In genomic region chr1:141842547-141842946, GRCm38 (mm10) we compare ENCODE assay signal across 21 mouse cellular contexts.
"Had no signal": no experiment of that assay in that cellular context is flagged by ENCODE, and none has a peak within 500 bp of the region (broad histone marks: within the 10 kb centered on the region; RNA-seq: fewer than 3 reads in every experiment).

No protein-coding gene starts in this region.

- H3K27ac ChIP-seq: midbrain, embryonic 10.5 days; midbrain, embryonic 12.5 days; neural tube, embryonic 13.5 days; neural tube, embryonic 15.5 days; stomach, embryonic 15.5 days; stomach, postnatal 0 days had no signal

- H3K36me3 ChIP-seq: midbrain, embryonic 10.5 days; midbrain, embryonic 12.5 days; neural tube, embryonic 13.5 days; neural tube, embryonic 15.5 days; stomach, embryonic 15.5 days had no signal

- H3K9me3 ChIP-seq: midbrain, embryonic 10.5 days; midbrain, embryonic 12.5 days; neural tube, embryonic 13.5 days; neural tube, embryonic 15.5 days; stomach, embryonic 15.5 days had no signal

- DNase-seq: lung, adult 18-20 months; lung, embryonic 14.5 days; lung, postnatal 10 days; lung, postnatal 4 days; midbrain, embryonic 14.5 days; retina, postnatal 1 day; right cerebral cortex, adult 18-20 months; right cerebral cortex, postnatal 25 days; right cerebral cortex, postnatal 4 days; spleen, adult 18-20 months; thymus, adult 18-20 months; thymus, postnatal 14 days; thymus, postnatal 36 days had no signal

- ATAC-seq: midbrain, embryonic 16.5 days had no signal

- H3K4me2 ChIP-seq: lung, embryonic 14.5 days; midbrain, embryonic 12.5 days; neural tube, embryonic 13.5 days; neural tube, embryonic 15.5 days; stomach, embryonic 15.5 days had no signal

- H3K4me3 ChIP-seq: midbrain, embryonic 10.5 days; midbrain, embryonic 12.5 days; myocyte; neural tube, embryonic 13.5 days; neural tube, embryonic 15.5 days; stomach, embryonic 15.5 days had no signal

- H3K9ac ChIP-seq: lung, embryonic 14.5 days; midbrain, embryonic 12.5 days; neural tube, embryonic 13.5 days; neural tube, embryonic 15.5 days; stomach, embryonic 15.5 days had no signal

- H3K27me3 ChIP-seq: midbrain, embryonic 12.5 days; neural tube, embryonic 13.5 days; neural tube, embryonic 15.5 days; stomach, embryonic 15.5 days had no signal

- H3K4me1 ChIP-seq: midbrain, embryonic 10.5 days; midbrain, embryonic 12.5 days; neural tube, embryonic 13.5 days; neural tube, embryonic 15.5 days; stomach, embryonic 15.5 days had no signal
